11 mouse cellular contexts compared by ENCODE assay signal in the genomic region with DNA sequence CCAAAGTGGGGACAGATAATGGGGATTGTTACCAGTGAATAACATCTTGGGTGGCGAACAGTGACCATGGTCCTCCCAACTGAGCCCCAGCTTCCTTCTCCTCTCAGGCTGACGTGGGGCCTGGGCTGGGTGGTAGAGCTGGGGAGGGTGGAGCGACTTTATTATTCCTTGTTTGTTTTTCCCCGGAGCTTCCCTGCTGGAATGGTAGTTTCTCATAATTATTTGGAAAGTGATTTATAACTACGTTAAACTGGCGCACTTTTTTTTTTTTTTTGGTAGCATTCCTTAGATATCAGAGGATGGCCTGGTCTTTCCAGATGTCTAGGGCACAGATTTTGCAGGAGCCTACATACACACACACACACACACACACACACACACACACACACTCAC. TPM values are rescaled to one million over a fixed set of nuclear protein-coding genes. Genes with fewer than 3 reads are reported as not detected.
DNase-seq lines count a peak whose midpoint lies in the region; ATAC-seq and TF ChIP-seq lines count a peak whose summit lies in the region.
"Had no signal": no experiment of that assay in that cellular context is flagged by ENCODE, and none has a peak within 500 bp of the region (broad histone marks: within the 10 kb centered on the region; RNA-seq: fewer than 3 reads in every experiment).

No protein-coding gene starts in this region.

- H3K36me3 ChIP-seq in heart, embryonic 14.5 days (ENCODE audit: control insufficient read depth, insufficient read depth, low read length), result no peaks in the 10 kb centered on the region
- H3K36me3 ChIP-seq in midbrain, embryonic 10.5 days, result no peaks in the 10 kb centered on the region
- H3K36me3 ChIP-seq in midbrain, postnatal 0 days (ENCODE audit: insufficient read depth, low read length), result no peaks in the 10 kb centered on the region
- no peaks in the 10 kb centered on the region for H3K36me3 ChIP-seq in liver, embryonic 12.5 days

- peak overlapping the region; percentile 75 for H3K4me2 ChIP-seq in heart, embryonic 14.5 days (ENCODE audit: low read length)
- H3K4me2 ChIP-seq in midbrain, postnatal 0 days (ENCODE audit: low read depth, low read length, poor library complexity, severe bottlenecking), result no peak overlapping the region
- H3K4me2 ChIP-seq in liver, embryonic 12.5 days, result peak overlapping the region; percentile 39

- no peak for ATAC-seq in heart, embryonic 14.5 days (ENCODE audit: insufficient number of reproducible peaks, insufficient read depth, low FRiP score, low read depth)
- no peak for ATAC-seq in midbrain, postnatal 0 days (ENCODE audit: low FRiP score)
- no peak for ATAC-seq in liver, embryonic 12.5 days
- ATAC-seq in monocyte, adult 5-6 weeks (replicated peaks; ENCODE audit: insufficient number of reproducible peaks, low FRiP score, low TSS enrichment, poor library complexity, severe bottlenecking), result no peak

- H3K4me3 ChIP-seq in heart, embryonic 14.5 days (ENCODE audit: control insufficient read depth in 1 of 2, insufficient read depth in 1 of 2, low read depth in 1 of 2, low read length in 2 of 2), result peak overlapping the region in 1 of 2 experiments; percentile 36; a peak in 2 of 4 replicates
- peak overlapping the region; percentile 52 for H3K4me3 ChIP-seq in midbrain, embryonic 10.5 days
- no peak overlapping the region; the same call in 1 of the 2 replicates for H3K4me3 ChIP-seq in midbrain, postnatal 0 days (ENCODE audit: low read depth, low read length)
- no peak overlapping the region for H3K4me3 ChIP-seq in liver, embryonic 12.5 days

- H3K27ac ChIP-seq in heart, embryonic 14.5 days (replicated peaks in 1 of 2; ENCODE audit: control insufficient read depth in 1 of 2, insufficient read depth in 1 of 2, low read depth in 2 of 2, low read length in 2 of 2), result no peak overlapping the region
- H3K27ac ChIP-seq in midbrain, embryonic 10.5 days (replicated peaks), result peak overlapping the region; percentile 76
- no peak overlapping the region for H3K27ac ChIP-seq in midbrain, postnatal 0 days (ENCODE audit: low read depth, low read length)
- H3K27ac ChIP-seq in liver, embryonic 12.5 days, result no peak overlapping the region

- 7% methylated on average over 6 of the region's 6 CpGs for WGBS in heart, embryonic 14.5 days
- 2% methylated on average over 6 of the region's 6 CpGs for WGBS in midbrain, embryonic 10.5 days
- WGBS in midbrain, postnatal 0 days, result 8% methylated on average over 6 of the region's 6 CpGs
- 6% methylated on average over 6 of the region's 6 CpGs for WGBS in liver, embryonic 12.5 days (ENCODE audit: insufficient replicate concordance)

- no peak for DNase-seq in heart, postnatal 4 days
- no peak for DNase-seq in midbrain, embryonic 10.5 days (ENCODE audit: low spot score)
- DNase-seq in midbrain, postnatal 0 days (ENCODE audit: low spot score), result no peak
- DNase-seq in ovary, adult 18-20 months (ENCODE audit: low spot score), result no peak
- no peak for DNase-seq in T-cell, adult 2 months (ENCODE audit: low spot score)
- DNase-seq: kidney, adult 9 months; right cerebral cortex, adult 18-20 months had no signal

- H3K9me3 ChIP-seq in heart, embryonic 14.5 days (ENCODE audit: control insufficient read depth, low read length), result no peaks in the 10 kb centered on the region
- H3K9me3 ChIP-seq in midbrain, embryonic 10.5 days (replicated peaks), result no peaks in the 10 kb centered on the region
- no peaks in the 10 kb centered on the region for H3K9me3 ChIP-seq in midbrain, postnatal 0 days (ENCODE audit: low read length)
- H3K9me3 ChIP-seq in liver, embryonic 12.5 days (replicated peaks), result no peaks in the 10 kb centered on the region

- peaks cover 91% of the 10 kb centered on the region for H3K27me3 ChIP-seq in heart, embryonic 14.5 days (ENCODE audit: control insufficient read depth, insufficient read depth, low read length)
- H3K27me3 ChIP-seq in midbrain, embryonic 10.5 days (ENCODE audit: low read depth, poor library complexity, severe bottlenecking), result peaks cover 100% of the 10 kb centered on the region
- peaks cover 88% of the 10 kb centered on the region for H3K27me3 ChIP-seq in midbrain, postnatal 0 days (ENCODE audit: insufficient read depth, low read length)
- H3K27me3 ChIP-seq in liver, embryonic 12.5 days (replicated peaks), result peaks cover 88% of the 10 kb centered on the region

- no peak for TF ChIP-seq CTCF in midbrain, postnatal 0 days (IDR thresholded peaks at IDR 0.05)

- peaks cover 5 to 18% of the 10 kb centered on the region in 2 experiments; a peak in 3 of 4 replicates for H3K4me1 ChIP-seq in heart, embryonic 14.5 days (ENCODE audit: control insufficient read depth in 2 of 2, insufficient read depth in 2 of 2, low read length in 2 of 2)
- H3K4me1 ChIP-seq in midbrain, embryonic 10.5 days, result peaks cover 71% of the 10 kb centered on the region
- H3K4me1 ChIP-seq in midbrain, postnatal 0 days (ENCODE audit: insufficient read depth, low read length), result 0 out of 2 replicates have a peak, but pooled peaks cover 7% of the 10 kb centered on the region
- H3K4me1 ChIP-seq in liver, embryonic 12.5 days, result peaks cover 6% of the 10 kb centered on the region; the same call in 1 of the 2 replicates

- no peak overlapping the region for H3K9ac ChIP-seq in heart, embryonic 14.5 days (ENCODE audit: low read length)
- H3K9ac ChIP-seq in midbrain, postnatal 0 days (replicated peaks; ENCODE audit: low read length, poor library complexity, severe bottlenecking), result no peak overlapping the region
- H3K9ac ChIP-seq in liver, embryonic 12.5 days, result no peak overlapping the region

RNA-seq across cellular contexts. Expression of gene Nkx2-9, which starts 0.3 kb away (rescaled TPM):
- polyA plus RNA-seq in heart, embryonic 14.5 days (2014; fragmentation: Nextera tagmentation; extraction: Ambion mirVana), result not detected in 2 replicates
- not detected for total RNA-seq in heart, postnatal 4 days (2021)
- 24.8 and 28.3 TPM in 2 replicates for polyA plus RNA-seq in midbrain, embryonic 10.5 days (2016; fragmentation: Nextera tagmentation; extraction: Ambion mirVana)
- total RNA-seq in midbrain, postnatal 0 days (2014; rRNA removed), result not detected in 2 replicates
- not detected in 2 replicates for polyA plus RNA-seq in midbrain, postnatal 0 days (2015; fragmentation: Nextera tagmentation; extraction: Ambion mirVana)
- not detected in 2 replicates for polyA plus RNA-seq in liver, embryonic 12.5 days (2016; fragmentation: Nextera tagmentation; extraction: Ambion mirVana)
- total RNA-seq in monocyte, adult 5-6 weeks (2017), result not detected in 3 replicates
- total RNA-seq: left cerebral cortex, postnatal 10 days had no signal

Comparison
In these comparisons a context has a peak if more than half of its experiments do, and no peak if none do; other contexts are left out.
1. RNA of gene Nkx2-9, which starts 0.3 kb away (polyA plus RNA-seq): 24.8 to 28.3 TPM in midbrain, embryonic 10.5 days; not detected in midbrain, postnatal 0 days, not detected in heart, embryonic 14.5 days and not detected in liver, embryonic 12.5 days; every median in the first group is over 10 times any median in the second.